Mouse (Mus musculus) bone marrow macrophage, adult 2 months (primary cell): ENCODE measurements around the gene Negr1.

Experiments used
- CTCF ChIP-seq: IDR thresholded peaks from 2 replicates; pipeline ENCODE4 v1.5.1; 2012; ENCODE audit warnings: low read depth, mild to moderate bottlenecking, low read length, moderate library complexity
- POLR2A ChIP-seq: IDR thresholded peaks from 2 replicates; pipeline ENCODE4 v1.6.1; 2012; ENCODE audit warnings: mild to moderate bottlenecking, low read depth, low read length, borderline replicate concordance

DNA sequence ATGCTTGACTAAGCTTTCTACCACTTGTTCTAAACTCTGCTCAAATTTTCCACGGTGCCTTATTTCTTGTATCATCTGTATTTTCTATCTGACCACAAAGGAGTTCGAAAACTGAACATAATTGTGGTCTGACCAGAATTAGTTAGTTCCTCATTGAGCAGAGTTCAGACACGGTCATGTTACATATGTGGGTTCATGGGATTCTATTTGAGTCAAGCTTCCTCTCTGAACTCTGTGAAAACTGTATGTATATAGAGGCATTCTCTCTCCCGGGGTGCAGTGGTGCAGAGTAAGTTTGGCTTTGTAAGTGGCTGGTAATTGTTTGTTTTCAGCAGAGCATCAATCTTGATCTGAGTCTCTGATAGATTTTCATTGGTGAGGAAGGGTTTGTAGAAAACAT lies 735.6 kb downstream of the Negr1 start:
- TF ChIP-seq CTCF (no peak), POLR2A (no peak)
